Mouse (Mus musculus): ENCODE results near the gene D16Ertd472e.

D16Ertd472e gene

GRCm38 (mm10) chr16:78576478-78577084, at the start of gene D16Ertd472e:
D16Ertd472e (minus strand) TSS chr16:78576708.
- peak; percentile 87 for DNase-seq (ENCODE audit: low spot score)

- no peak for DNase-seq (ENCODE audit: low spot score)
Measured at GRCm38 (mm10) chr16:78622755-78623154, 46.2 kb upstream of the D16Ertd472e start.

GRCm38 (mm10) chr16:78619386-78619785, 42.9 kb upstream of the D16Ertd472e start:
- DNase-seq (ENCODE audit: low spot score): no peak

GRCm38 (mm10) chr16:78617757-78618532, 41.4 kb upstream of the D16Ertd472e start:
- no peak for DNase-seq (ENCODE audit: low spot score)

- DNase-seq (ENCODE audit: low spot score): no peak
Measured at GRCm38 (mm10) chr16:78606202-78606601, 29.7 kb upstream of the D16Ertd472e start.

GRCm38 (mm10) chr16:78598919-78599318, 22.4 kb upstream of the D16Ertd472e start:
- no peak for DNase-seq (ENCODE audit: low spot score)

GRCm38 (mm10) chr16:78596381-78596780, 19.9 kb upstream of the D16Ertd472e start:
- no peak for DNase-seq (ENCODE audit: low spot score)

- no peak for DNase-seq (ENCODE audit: low spot score)
Measured at GRCm38 (mm10) chr16:78595821-78596220, 19.3 kb upstream of the D16Ertd472e start.

GRCm38 (mm10) chr16:78594154-78594553, 17.6 kb upstream of the D16Ertd472e start:
- no peak for DNase-seq (ENCODE audit: low spot score)

- DNase-seq (ENCODE audit: low spot score): no peak
Measured at GRCm38 (mm10) chr16:78591130-78591529, 14.6 kb upstream of the D16Ertd472e start.

- DNase-seq (ENCODE audit: low spot score): no peak
Measured at GRCm38 (mm10) chr16:78588821-78589220, 12.3 kb upstream of the D16Ertd472e start.

GRCm38 (mm10) chr16:78586621-78587020, 10.1 kb upstream of the D16Ertd472e start:
- DNase-seq (ENCODE audit: low spot score): no peak

GRCm38 (mm10) chr16:78585664-78586397, 9.3 kb upstream of the D16Ertd472e start:
- DNase-seq (ENCODE audit: low spot score): no peak

- no peak for DNase-seq (ENCODE audit: low spot score)
Measured at GRCm38 (mm10) chr16:78585163-78585562, 8.7 kb upstream of the D16Ertd472e start.

- no peak for DNase-seq (ENCODE audit: low spot score)
Measured at GRCm38 (mm10) chr16:78583968-78584367, 7.5 kb upstream of the D16Ertd472e start.

GRCm38 (mm10) chr16:78580387-78580786, 3.9 kb upstream of the D16Ertd472e start:
- DNase-seq (ENCODE audit: low spot score): no peak

- DNase-seq (ENCODE audit: low spot score): no peak
Measured at GRCm38 (mm10) chr16:78579386-78579785, 2.9 kb upstream of the D16Ertd472e start.

GRCm38 (mm10) chr16:78577085-78577671, 670 bp upstream of the D16Ertd472e start:
- no peak for DNase-seq (ENCODE audit: low spot score)

GRCm38 (mm10) chr16:78575852-78576477, 543 bp downstream of the D16Ertd472e start:
- DNase-seq (ENCODE audit: low spot score): peak; percentile 73

- DNase-seq (ENCODE audit: low spot score): no peak
Measured at GRCm38 (mm10) chr16:78575190-78575851, 1.2 kb downstream of the D16Ertd472e start.

- no peak for DNase-seq (ENCODE audit: low spot score)
Measured at GRCm38 (mm10) chr16:78574241-78574640, 2.3 kb downstream of the D16Ertd472e start.

Data from testis, postnatal 10 days (tissue).